Comparison of ENCODE assay signal across 13 mouse cellular contexts in genomic region chr14:118942076-118942475, GRCm38 (mm10). TPM values are rescaled to one million over a fixed set of nuclear protein-coding genes. Genes with fewer than 3 reads are reported as not detected.
A peak's percentile ranks its signal among the peaks of the same experiment; 100 is the strongest.
DNase-seq lines count a peak whose midpoint lies in the region; ATAC-seq and TF ChIP-seq lines count a peak whose summit lies in the region.
"Had no signal": no experiment of that assay in that cellular context is flagged by ENCODE, and none has a peak within 500 bp of the region (broad histone marks: within the 10 kb centered on the region; RNA-seq: fewer than 3 reads in every experiment).

No protein-coding gene starts in this region.

- 38% methylated on average over 12 of the region's 12 CpGs for WGBS in hindbrain, embryonic 13.5 days
- 42% methylated on average over 12 of the region's 12 CpGs for WGBS in hindbrain, embryonic 16.5 days
- WGBS in thymus, adult 2 months = 35% methylated on average over 12 of the region's 12 CpGs
- WGBS in stomach, embryonic 15.5 days = 55% methylated on average over 12 of the region's 12 CpGs

- DNase-seq in cerebellum, postnatal 36 days = peak; percentile 7 to 19
- DNase-seq in cerebellum, postnatal 10 days = no peak
- DNase-seq in thymus, adult 2 months = no peak
- no peak for DNase-seq in thymus, postnatal 25 days
- DNase-seq in urinary bladder, postnatal 36 days (ENCODE audit: low spot score in 2 of 2) = no peak
- DNase-seq: left cerebral cortex, postnatal 4 days; lung, postnatal 36 days had no signal

- no peaks in the 10 kb centered on the region for H3K27me3 ChIP-seq in hindbrain, embryonic 13.5 days
- no peaks in the 10 kb centered on the region for H3K27me3 ChIP-seq in hindbrain, embryonic 16.5 days (replicated peaks; ENCODE audit: control insufficient read depth, insufficient read depth, low read length)
- no peaks in the 10 kb centered on the region for H3K27me3 ChIP-seq in thymus, adult 2 months (ENCODE audit: control insufficient read depth, insufficient read depth, low read length)
- no peaks in the 10 kb centered on the region for H3K27me3 ChIP-seq in stomach, embryonic 15.5 days (replicated peaks)
- H3K27me3 ChIP-seq: embryonic facial prominence, embryonic 12.5 days; intestine, embryonic 15.5 days had no signal

- H3K36me3 ChIP-seq in hindbrain, embryonic 13.5 days = no peaks in the 10 kb centered on the region
- no peaks in the 10 kb centered on the region for H3K36me3 ChIP-seq in hindbrain, embryonic 16.5 days (ENCODE audit: control insufficient read depth, insufficient read depth, low read length)
- H3K36me3 ChIP-seq in thymus, adult 2 months (ENCODE audit: control insufficient read depth, insufficient read depth, low read length) = no peaks in the 10 kb centered on the region
- H3K36me3 ChIP-seq in stomach, embryonic 15.5 days = no peaks in the 10 kb centered on the region
- H3K36me3 ChIP-seq: embryonic facial prominence, embryonic 12.5 days; intestine, embryonic 15.5 days had no signal

- H3K4me2 ChIP-seq in hindbrain, embryonic 13.5 days = no peak overlapping the region
- H3K4me2 ChIP-seq in hindbrain, embryonic 16.5 days (ENCODE audit: low read length) = no peak overlapping the region
- H3K4me2 ChIP-seq in stomach, embryonic 15.5 days = 0 out of 2 replicates have a peak overlapping the region, but pooled peaks have one; percentile 6
- H3K4me2 ChIP-seq: embryonic facial prominence, embryonic 12.5 days; intestine, embryonic 15.5 days had no signal

- H3K9ac ChIP-seq in hindbrain, embryonic 13.5 days = peak overlapping the region; percentile 51; the same call in 1 of the 2 replicates
- H3K9ac ChIP-seq in hindbrain, embryonic 16.5 days (ENCODE audit: low read depth, low read length) = no peak overlapping the region
- H3K9ac ChIP-seq in stomach, embryonic 15.5 days = no peak overlapping the region
- H3K9ac ChIP-seq: embryonic facial prominence, embryonic 12.5 days; intestine, embryonic 15.5 days had no signal

- peaks cover 28% of the 10 kb centered on the region for H3K4me1 ChIP-seq in hindbrain, embryonic 13.5 days (replicated peaks)
- peaks cover 13% of the 10 kb centered on the region for H3K4me1 ChIP-seq in hindbrain, embryonic 16.5 days (ENCODE audit: control insufficient read depth, insufficient read depth, low read depth, low read length)
- H3K4me1 ChIP-seq in thymus, adult 2 months (replicated peaks; ENCODE audit: control insufficient read depth, insufficient read depth, low read length) = peaks cover 28% of the 10 kb centered on the region
- peaks cover 9% of the 10 kb centered on the region for H3K4me1 ChIP-seq in stomach, embryonic 15.5 days

- H3K4me3 ChIP-seq in hindbrain, embryonic 13.5 days = no peak overlapping the region
- no peak overlapping the region for H3K4me3 ChIP-seq in hindbrain, embryonic 16.5 days (ENCODE audit: low read length)
- no peak overlapping the region; the same call in 1 of the 2 replicates for H3K4me3 ChIP-seq in thymus, adult 2 months (ENCODE audit: control insufficient read depth, insufficient read depth, low read length)
- H3K4me3 ChIP-seq in stomach, embryonic 15.5 days (replicated peaks) = no peak overlapping the region
- H3K4me3 ChIP-seq: embryonic facial prominence, embryonic 12.5 days; intestine, embryonic 15.5 days had no signal

- ATAC-seq in hindbrain, embryonic 13.5 days (ENCODE audit: low FRiP score) = no peak
- ATAC-seq in hindbrain, embryonic 16.5 days = no peak
- ATAC-seq in stomach, embryonic 15.5 days (ENCODE audit: insufficient read depth, low FRiP score, low read depth) = no peak
- ATAC-seq: forebrain, embryonic 14.5 days; intestine, embryonic 15.5 days had no signal

- TF ChIP-seq POLR2A in thymus, adult 2 months (IDR thresholded peaks at IDR 0.05; ENCODE audit: control insufficient read depth, extremely low read depth, insufficient read depth, low read length, poor library complexity) = no peak

- no peak for TF ChIP-seq CTCF in thymus, adult 2 months (IDR thresholded peaks at IDR 0.05; ENCODE audit: borderline replicate concordance, control insufficient read depth, extremely low read depth, insufficient read depth, low read length, poor library complexity)

- H3K27ac ChIP-seq in hindbrain, embryonic 13.5 days = no peak overlapping the region; the same call in 1 of the 2 replicates
- H3K27ac ChIP-seq in hindbrain, embryonic 16.5 days (ENCODE audit: low read depth, low read length) = no peak overlapping the region
- H3K27ac ChIP-seq in thymus, adult 2 months (ENCODE audit: control insufficient read depth, insufficient read depth, low read length) = peak overlapping the region; percentile 73
- no peak overlapping the region for H3K27ac ChIP-seq in stomach, embryonic 15.5 days
- H3K27ac ChIP-seq: embryonic facial prominence, embryonic 12.5 days; intestine, embryonic 15.5 days had no signal

- no peaks in the 10 kb centered on the region for H3K9me3 ChIP-seq in hindbrain, embryonic 13.5 days
- no peaks in the 10 kb centered on the region for H3K9me3 ChIP-seq in hindbrain, embryonic 16.5 days (ENCODE audit: control insufficient read depth, low read length)
- H3K9me3 ChIP-seq in stomach, embryonic 15.5 days = no peaks in the 10 kb centered on the region
- H3K9me3 ChIP-seq: embryonic facial prominence, embryonic 12.5 days; intestine, embryonic 15.5 days had no signal

RNA-seq across cellular contexts. Expression of gene Dnajc3, which starts 4.3 kb away (rescaled TPM):
- 20.3 and 21.5 TPM in 2 replicates for polyA plus RNA-seq in hindbrain, embryonic 13.5 days (2015; fragmentation: Nextera tagmentation; extraction: Ambion mirVana)
- 22.5 and 24.8 TPM in 2 replicates for polyA plus RNA-seq in hindbrain, embryonic 16.5 days (2015; fragmentation: Nextera tagmentation; extraction: Ambion mirVana)
- polyA plus RNA-seq in thymus, adult 2 months (2012; rRNA removed) = 29.8 and 31.8 TPM in 2 replicates
- 64.4 and 68.3 TPM in 2 replicates for polyA plus RNA-seq in stomach, embryonic 15.5 days (2015; fragmentation: Nextera tagmentation; extraction: Ambion mirVana)

RNA-seq across cellular contexts. Expression of gene Dzip1, which starts 16.8 kb away (rescaled TPM):
- polyA plus RNA-seq in hindbrain, embryonic 13.5 days (2015; fragmentation: Nextera tagmentation; extraction: Ambion mirVana) = 56.3 and 57.0 TPM in 2 replicates
- polyA plus RNA-seq in hindbrain, embryonic 16.5 days (2015; fragmentation: Nextera tagmentation; extraction: Ambion mirVana) = 85.8 and 93.5 TPM in 2 replicates
- polyA plus RNA-seq in thymus, adult 2 months (2012; rRNA removed) = 70.1 and 85.2 TPM in 2 replicates
- polyA plus RNA-seq in stomach, embryonic 15.5 days (2015; fragmentation: Nextera tagmentation; extraction: Ambion mirVana) = 13.3 and 13.5 TPM in 2 replicates

Comparison
In these comparisons a context has a peak if more than half of its experiments do, and no peak if none do; other contexts are left out.
1. DNase-seq: peak in cerebellum, postnatal 36 days (2 of 2); none in cerebellum, postnatal 10 days (0 of 2), thymus, adult 2 months (single experiment), thymus, postnatal 25 days (single experiment) and urinary bladder, postnatal 36 days (0 of 2).